Comparison of ENCODE assay signal across 9 mouse cellular contexts in the genomic region with DNA sequence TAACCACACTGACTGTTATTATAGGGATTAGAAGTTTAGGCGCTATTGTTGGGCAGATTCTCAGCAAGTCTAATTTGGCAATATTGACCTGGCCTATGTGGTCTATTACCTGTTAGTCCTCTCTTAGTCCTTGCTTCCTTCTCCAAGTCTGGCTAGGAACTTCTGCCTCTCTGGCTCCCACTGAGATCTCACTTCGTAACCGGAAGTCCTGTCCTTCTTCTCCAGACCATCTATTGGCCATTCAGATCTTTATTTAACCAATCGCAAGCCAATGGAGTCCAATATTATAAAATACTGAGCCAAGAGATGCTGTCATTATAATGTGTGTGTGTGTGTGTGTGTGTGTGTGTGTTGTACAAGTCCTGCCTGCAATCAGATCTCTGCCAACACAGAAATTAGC. TPM values are rescaled to one million over a fixed set of nuclear protein-coding genes. Genes with fewer than 3 reads are reported as not detected.
DNase-seq lines count a peak whose midpoint lies in the region; ATAC-seq lines count a peak whose summit lies in the region.
"Had no signal": no experiment of that assay in that cellular context is flagged by ENCODE, and none has a peak within 500 bp of the region (broad histone marks: within the 10 kb centered on the region; RNA-seq: fewer than 3 reads in every experiment).

No protein-coding gene starts in this region.

- peak overlapping the region; percentile 37 for H3K4me3 ChIP-seq in heart, embryonic 16.5 days (ENCODE audit: low read length)

- peaks cover 20% of the 10 kb centered on the region for H3K27me3 ChIP-seq in heart, embryonic 16.5 days (ENCODE audit: control insufficient read depth, insufficient read depth, low read length)

- H3K27ac ChIP-seq in heart, embryonic 16.5 days (ENCODE audit: low read length): no peak overlapping the region

- H3K4me2 ChIP-seq in heart, embryonic 16.5 days (ENCODE audit: low read depth, low read length): peak overlapping the region; percentile 64

- H3K4me1 ChIP-seq in heart, embryonic 16.5 days (ENCODE audit: control insufficient read depth, insufficient read depth, low read length): no peaks in the 10 kb centered on the region; the same call in 1 of the 2 replicates

- H3K9me3 ChIP-seq in heart, embryonic 16.5 days (replicated peaks; ENCODE audit: control insufficient read depth, low read length): no peaks in the 10 kb centered on the region

- no peak for ATAC-seq in heart, embryonic 16.5 days (replicated peaks; ENCODE audit: extremely low read depth, insufficient read depth, low FRiP score)

- peak; percentile 34 for DNase-seq in gastrocnemius, adult 18-20 months (ENCODE audit: low spot score)
- DNase-seq in gastrocnemius, postnatal 4 days (ENCODE audit: low spot score in 2 of 2): no peak
- DNase-seq in cerebellum, adult 9-10 months: peak; percentile 78
- peak; percentile 29 for DNase-seq in lung, postnatal 36 days
- no peak for DNase-seq in right cerebral cortex, postnatal 14 days
- no peak for DNase-seq in frontal cortex, postnatal 25 days (ENCODE audit: low spot score in 2 of 2)
- no peak for DNase-seq in T-cell, adult 2 months (ENCODE audit: low spot score)

- no peak overlapping the region for H3K9ac ChIP-seq in heart, embryonic 16.5 days (ENCODE audit: low read length)

- whole genome bisulfite sequencing in heart, embryonic 16.5 days: 64% methylated on average over 4 of the region's 4 CpGs

- no peaks in the 10 kb centered on the region for H3K36me3 ChIP-seq in heart, embryonic 16.5 days (ENCODE audit: control insufficient read depth, insufficient read depth)

RNA-seq across cellular contexts. Expression of a gene that starts 11.7 kb away (rescaled TPM):
- total RNA-seq in gastrocnemius, adult 18-20 months (2021): 1 to 10 TPM; 2.4 to 2.6 TPM
- total RNA-seq in gastrocnemius, postnatal 4 days (2021): 1 to 10 TPM; 4.6 to 6.9 TPM
- 5.3 and 5.5 TPM in 2 replicates for polyA plus RNA-seq in heart, embryonic 16.5 days (2015; fragmentation: Nextera tagmentation; extraction: Ambion mirVana)

RNA-seq across cellular contexts. Expression of a gene that starts 18.8 kb away (rescaled TPM):
- 10 to 100 TPM; 36.4 to 41.6 TPM for total RNA-seq in gastrocnemius, adult 18-20 months (2021)
- 10 to 100 TPM; 32.3 to 36.0 TPM for total RNA-seq in gastrocnemius, postnatal 4 days (2021)
- 17.1 and 20.0 TPM in 2 replicates for polyA plus RNA-seq in heart, embryonic 16.5 days (2015; fragmentation: Nextera tagmentation; extraction: Ambion mirVana)

RNA-seq across cellular contexts. Expression of a gene that starts 22.8 kb away (rescaled TPM):
- 1 to 10 TPM; 1.8 to 2.2 TPM for total RNA-seq in gastrocnemius, adult 18-20 months (2021)
- 1 to 10 TPM; 2.8 to 3.3 TPM for total RNA-seq in gastrocnemius, postnatal 4 days (2021)
- polyA plus RNA-seq in heart, embryonic 16.5 days (2015; fragmentation: Nextera tagmentation; extraction: Ambion mirVana): 4.5 and 4.9 TPM in 2 replicates

RNA-seq across cellular contexts. Expression of a gene that starts 29.3 kb away (rescaled TPM):
- 1 to 10 TPM; 1.7 to 1.8 TPM for total RNA-seq in gastrocnemius, adult 18-20 months (2021)
- 1 to 10 TPM; 4.7 to 5.5 TPM for total RNA-seq in gastrocnemius, postnatal 4 days (2021)
- polyA plus RNA-seq in heart, embryonic 16.5 days (2015; fragmentation: Nextera tagmentation; extraction: Ambion mirVana): 4.7 and 5.6 TPM in 2 replicates
- polyA plus RNA-seq: erythroblast, embryonic 14.5 days had no signal

RNA-seq across cellular contexts. Expression of a gene that starts 42.5 kb away (rescaled TPM):
- 1 to 10 TPM; 1.6 to 1.9 TPM for total RNA-seq in gastrocnemius, adult 18-20 months (2021)
- 1 to 10 TPM; 4.6 to 5.0 TPM for total RNA-seq in gastrocnemius, postnatal 4 days (2021)
- polyA plus RNA-seq in heart, embryonic 16.5 days (2015; fragmentation: Nextera tagmentation; extraction: Ambion mirVana): 6.5 and 6.6 TPM in 2 replicates
- polyA plus RNA-seq: erythroblast, embryonic 14.5 days had no signal

Comparison
In these comparisons a context has a peak if more than half of its experiments do, and no peak if none do; other contexts are left out.
1. DNase-seq: peak in gastrocnemius, adult 18-20 months (single experiment), cerebellum, adult 9-10 months (single experiment) and lung, postnatal 36 days (single experiment); none in gastrocnemius, postnatal 4 days (0 of 2), right cerebral cortex, postnatal 14 days (single experiment), frontal cortex, postnatal 25 days (0 of 2) and T-cell, adult 2 months (single experiment).